11 mouse cellular contexts compared by ENCODE assay signal in genomic region chr3:130809696-130810665, GRCm38 (mm10).
DNase-seq lines count a peak whose midpoint lies in the region; ATAC-seq lines count a peak whose summit lies in the region.
"Had no signal": no experiment of that assay in that cellular context is flagged by ENCODE, and none has a peak within 500 bp of the region (broad histone marks: within the 10 kb centered on the region; RNA-seq: fewer than 3 reads in every experiment).

No protein-coding gene starts in this region.

- ATAC-seq in activated CD4-positive, CD25-positive, alpha-beta regulatory T cell, adult 4 months, result peak; percentile 77
- peak; percentile 47 for ATAC-seq in neutrophil, adult 5-6 weeks (ENCODE audit: extremely low read depth, insufficient number of reproducible peaks, low FRiP score, poor library complexity, severe bottlenecking)
- ATAC-seq: midbrain, embryonic 13.5 days had no signal

- DNase-seq in adrenal gland, postnatal 36 days, result peak; percentile 33 to 40
- DNase-seq in adrenal gland, postnatal 4 days (ENCODE audit: low spot score in 2 of 2), result no peak
- DNase-seq in 416B (ENCODE audit: low read depth), result peak; percentile 63
- DNase-seq in gastrocnemius, adult 18-20 months (ENCODE audit: low spot score), result no peak
- no peak for DNase-seq in cerebellum, adult 11-12 months
- no peak for DNase-seq in heart, adult 18-20 months
- DNase-seq: cerebellum, postnatal 36 days; lung, embryonic 14.5 days had no signal

Comparison
In these comparisons a context has a peak if more than half of its experiments do, and no peak if none do; other contexts are left out.
1. DNase-seq: peak in adrenal gland, postnatal 36 days (2 of 2) and 416B (single experiment); none in adrenal gland, postnatal 4 days (0 of 2), gastrocnemius, adult 18-20 months (single experiment), cerebellum, adult 11-12 months (single experiment) and heart, adult 18-20 months (0 of 2).